Mouse (Mus musculus): ENCODE data around the gene Nhlh2. TPM values are rescaled to one million over a fixed set of nuclear protein-coding genes. Genes with fewer than 3 reads are reported as not detected.

Gene Nhlh2
- polyA plus RNA-seq (2017; shearing (Covaris generic)) = not detected

GRCm38 (mm10) chr3:102009926-102010381, at the start of gene Nhlh2:
Nhlh2 (plus strand) TSS chr3:102010076.

Other genes with a start within 250 kb of the Nhlh2 start
- not detected for gene Mab21l3, start 161.1 kb upstream of the Nhlh2 start, polyA plus RNA-seq (2017; shearing (Covaris generic))
- 12.0 TPM for gene Slc22a15, start 85.6 kb upstream of the Nhlh2 start, polyA plus RNA-seq (2017; shearing (Covaris generic))
- not detected for gene Casq2, start 76.3 kb downstream of the Nhlh2 start, polyA plus RNA-seq (2017; shearing (Covaris generic))
- gene Vangl1, start 194.6 kb downstream of the Nhlh2 start, polyA plus RNA-seq (2017; shearing (Covaris generic)) = 0.27 TPM